7 mouse cellular contexts compared by ENCODE assay signal in genomic region chr2:54084737-54085429, GRCm38 (mm10). TPM values are rescaled to one million over a fixed set of nuclear protein-coding genes. Genes with fewer than 3 reads are reported as not detected.
A peak's percentile ranks its signal among the peaks of the same experiment; 100 is the strongest.
DNase-seq lines count a peak whose midpoint lies in the region; ATAC-seq and TF ChIP-seq lines count a peak whose summit lies in the region.

No protein-coding gene starts in this region.

- ATAC-seq in intestine, postnatal 0 days = peak; percentile 68
- peak; percentile 75 for ATAC-seq in midbrain, postnatal 0 days (ENCODE audit: low FRiP score)

- H3K36me3 ChIP-seq in intestine, postnatal 0 days (ENCODE audit: control insufficient read depth, insufficient read depth) = no peaks in the 10 kb centered on the region
- no peaks in the 10 kb centered on the region for H3K36me3 ChIP-seq in midbrain, postnatal 0 days (ENCODE audit: insufficient read depth, low read length)

- TF ChIP-seq CTCF in left cerebral cortex, adult 2 months (IDR thresholded peaks at IDR 0.05) = no peak
- no peak for TF ChIP-seq CTCF in embryonic fibroblast, embryonic 13.5 days (IDR thresholded peaks at IDR 0.05; ENCODE audit: borderline replicate concordance, insufficient read depth, low read length)
- no peak for TF ChIP-seq CTCF in intestine, postnatal 0 days (IDR thresholded peaks at IDR 0.05; ENCODE audit: low read depth)
- no peak for TF ChIP-seq CTCF in midbrain, postnatal 0 days (IDR thresholded peaks at IDR 0.05)

- peak overlapping the region; percentile 55; the same call in 1 of the 2 replicates for H3K27ac ChIP-seq in left cerebral cortex, adult 2 months
- peak overlapping the region; percentile 21; the same call in 1 of the 2 replicates for H3K27ac ChIP-seq in embryonic fibroblast, embryonic 13.5 days (ENCODE audit: insufficient read depth, low read length)
- H3K27ac ChIP-seq in intestine, postnatal 0 days (ENCODE audit: low read depth, low read length) = no peak overlapping the region
- no peak overlapping the region for H3K27ac ChIP-seq in midbrain, postnatal 0 days (ENCODE audit: low read depth, low read length)

- intact Hi-C loops in left cerebral cortex, adult 2 months (cut with DNase I) = loop anchor here (1.0 to 10.0 kb wide), 4 partner anchors 358 to 878 kb away; no protein-coding TSS in a partner anchor

- H3K4me1 ChIP-seq in embryonic fibroblast, embryonic 13.5 days (ENCODE audit: control insufficient read depth, insufficient read depth, low read length) = peaks cover 2% of the 10 kb centered on the region; the same call in 1 of the 2 replicates
- H3K4me1 ChIP-seq in intestine, postnatal 0 days (replicated peaks; ENCODE audit: control insufficient read depth, insufficient read depth, low read length) = peaks cover 7% of the 10 kb centered on the region
- peaks cover 5% of the 10 kb centered on the region; the same call in 1 of the 2 replicates for H3K4me1 ChIP-seq in midbrain, postnatal 0 days (ENCODE audit: insufficient read depth, low read length)

- no peak for DNase-seq in left cerebral cortex, adult 2 months (ENCODE audit: extremely low spot score in 1 of 2, low spot score in 2 of 2)
- DNase-seq in left cerebral cortex, adult 11 months (ENCODE audit: low spot score) = no peak
- DNase-seq in c-Kit-positive CD71-negative TER-119-negative erythroid progenitor cells, embryonic 14.5 days (ENCODE audit: low read depth) = peak; percentile 2
- peak; percentile 32 for DNase-seq in midbrain, postnatal 0 days (ENCODE audit: low spot score)
- DNase-seq in kidney, postnatal 10 days = no peak

- H3K4me3 ChIP-seq in left cerebral cortex, adult 2 months = peak overlapping the region; percentile 47
- peak overlapping the region; percentile 46 for H3K4me3 ChIP-seq in embryonic fibroblast, embryonic 13.5 days (ENCODE audit: insufficient read depth, low read length)
- peak overlapping the region; percentile 45 for H3K4me3 ChIP-seq in intestine, postnatal 0 days (ENCODE audit: low read depth, low read length)
- H3K4me3 ChIP-seq in midbrain, postnatal 0 days (ENCODE audit: low read depth, low read length) = peak overlapping the region; percentile 58

- no peak for TF ChIP-seq POLR2A in embryonic fibroblast, embryonic 13.5 days (IDR thresholded peaks at IDR 0.05; ENCODE audit: low read depth, low read length)

- H3K9ac ChIP-seq in intestine, postnatal 0 days (ENCODE audit: low read depth, low read length) = no peak overlapping the region
- H3K9ac ChIP-seq in midbrain, postnatal 0 days (replicated peaks; ENCODE audit: low read length, poor library complexity, severe bottlenecking) = peak overlapping the region; percentile 56

- peak overlapping the region; percentile 86 for H3K4me2 ChIP-seq in intestine, postnatal 0 days (replicated peaks; ENCODE audit: low read depth)
- peak overlapping the region; percentile 89 for H3K4me2 ChIP-seq in midbrain, postnatal 0 days (ENCODE audit: low read depth, low read length, poor library complexity, severe bottlenecking)

- H3K9me3 ChIP-seq in intestine, postnatal 0 days (ENCODE audit: control insufficient read depth) = no peaks in the 10 kb centered on the region
- H3K9me3 ChIP-seq in midbrain, postnatal 0 days (ENCODE audit: low read length) = no peaks in the 10 kb centered on the region

- H3K27me3 ChIP-seq in intestine, postnatal 0 days (replicated peaks; ENCODE audit: control insufficient read depth, insufficient read depth, low read length) = peaks cover 21% of the 10 kb centered on the region
- no peaks in the 10 kb centered on the region for H3K27me3 ChIP-seq in midbrain, postnatal 0 days (ENCODE audit: insufficient read depth, low read length)

- 3% methylated on average over 51 of the region's 51 CpGs for WGBS in intestine, postnatal 0 days
- 2% methylated on average over 50 of the region's 51 CpGs for WGBS in midbrain, postnatal 0 days

RNA-seq across cellular contexts. Expression of gene Rprm, which starts 0.5 kb away (rescaled TPM):
- total RNA-seq in left cerebral cortex, adult 2 months (2021) = 10 to 100 TPM; 71.0 TPM
- polyA plus RNA-seq in embryonic fibroblast, embryonic 13.5 days (2011; ENCODE audit: insufficient read length, low read depth, missing spikeins) = 6.3 TPM in 2 replicates
- 2.6 and 3.8 TPM in 2 replicates for polyA plus RNA-seq in intestine, postnatal 0 days (2015; fragmentation: Nextera tagmentation; extraction: Ambion mirVana)
- 70.5 and 75.0 TPM in 2 replicates for total RNA-seq in midbrain, postnatal 0 days (2014; rRNA removed)
- polyA plus RNA-seq in midbrain, postnatal 0 days (2015; fragmentation: Nextera tagmentation; extraction: Ambion mirVana) = 142 and 146 TPM in 2 replicates

Comparison
In these comparisons a context has a peak if more than half of its experiments do, and no peak if none do; other contexts are left out.
1. DNase-seq: peak in c-Kit-positive CD71-negative TER-119-negative erythroid progenitor cells, embryonic 14.5 days (single experiment) and midbrain, postnatal 0 days (single experiment); none in left cerebral cortex, adult 2 months (0 of 2), left cerebral cortex, adult 11 months (single experiment) and kidney, postnatal 10 days (single experiment).
2. H3K27ac ChIP-seq: peak in left cerebral cortex, adult 2 months (single experiment) and embryonic fibroblast, embryonic 13.5 days (single experiment); none in intestine, postnatal 0 days (single experiment) and midbrain, postnatal 0 days (single experiment).
3. RNA of gene Rprm, which starts 0.5 kb away (polyA plus RNA-seq): 142 to 146 TPM in midbrain, postnatal 0 days; 6.3 TPM in embryonic fibroblast, embryonic 13.5 days and 2.6 to 3.8 TPM in intestine, postnatal 0 days; every median in the first group is over 10 times any median in the second.
4. Peak in every context shown above with its lines, with median percentiles within 50 percentile points of each other: H3K4me3 ChIP-seq.